Mouse (Mus musculus): ENCODE results near the gene Lama4.

Gene Lama4

DNA sequence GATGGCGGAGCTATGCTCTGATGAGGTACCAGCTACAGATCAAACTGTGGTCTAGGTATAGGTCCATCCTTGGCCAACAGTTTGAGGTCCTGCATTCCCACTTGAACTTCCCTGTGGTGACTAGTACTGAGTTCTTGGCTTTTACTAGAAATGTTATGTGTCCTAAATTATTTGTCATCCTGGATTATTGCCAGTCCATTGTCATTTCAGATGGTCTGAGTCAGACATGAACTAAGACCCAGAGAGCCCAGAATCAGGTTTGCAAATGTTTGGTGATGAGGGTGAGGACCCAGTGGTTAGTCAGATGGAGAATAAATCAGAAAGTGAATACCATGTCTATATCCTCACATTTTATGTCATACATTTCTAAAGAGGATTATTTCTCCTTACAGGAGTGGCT, 192.0 kb downstream of the Lama4 start:
- no peak for DNase-seq (ENCODE audit: low spot score)

DNA sequence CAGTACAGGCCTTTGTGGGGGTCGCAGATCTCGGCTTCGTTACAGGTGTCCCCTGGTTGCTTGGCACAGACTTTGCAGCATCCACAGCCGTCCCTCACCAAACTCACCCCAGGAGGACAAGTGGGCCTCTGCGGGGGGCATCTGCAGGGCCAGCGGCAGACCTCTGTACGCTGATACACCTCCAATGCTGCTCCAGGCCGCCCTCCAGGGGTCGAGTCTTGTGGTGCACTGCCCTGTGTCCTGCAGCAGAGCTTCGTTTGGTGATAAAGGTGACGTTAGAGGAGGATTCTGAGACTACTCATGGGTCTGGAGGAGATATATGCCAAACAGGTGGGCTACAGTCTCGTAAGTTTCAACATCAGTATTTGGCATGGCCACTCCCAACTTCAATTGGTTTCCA, 193.0 kb downstream of the Lama4 start:
- DNase-seq (ENCODE audit: low spot score) = no peak

Measured in lung, postnatal 25 days (tissue).